Mouse (Mus musculus): ENCODE data around the gene Gnaq. TPM values are rescaled to one million over a fixed set of nuclear protein-coding genes. Genes with fewer than 3 reads are reported as not detected.

Gene Gnaq
- polyA plus RNA-seq, 1 experiment from 2014 or later: 96.9 TPM

DNA sequence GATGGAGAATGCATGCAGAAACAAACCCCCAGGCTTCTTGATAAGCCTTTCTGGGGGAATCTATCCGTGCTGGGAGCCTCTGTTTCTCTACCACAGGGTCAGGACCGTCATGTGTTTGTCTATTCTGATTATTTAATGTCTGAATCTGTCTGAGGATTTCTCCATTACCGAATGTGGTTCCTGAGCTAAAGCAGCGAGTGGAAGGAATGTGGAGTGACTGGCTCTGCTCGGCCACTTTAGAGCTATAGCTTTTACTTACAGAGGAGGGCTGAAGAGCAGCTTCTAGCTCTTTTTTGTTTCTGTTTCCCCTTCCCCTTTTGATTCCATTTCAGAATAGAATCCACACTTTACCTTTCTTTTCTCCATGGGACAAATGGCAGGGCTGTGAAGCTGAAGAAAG is 43.8 kb downstream of the Gnaq start:
- Histone ChIP-seq H3K4me1 (peaks cover 24% of the 10 kb centered on the region), H3K9ac (replicated peaks) (no peak overlapping the region), H3K4me3 (no peak overlapping the region), H3K27me3 (no peaks in the 10 kb centered on the region), H3K27ac (replicated peaks) (no peak overlapping the region), H3K4me2 (replicated peaks) (no peak overlapping the region), H3K9me3 (no peaks in the 10 kb centered on the region), H3K36me3 (no peaks in the 10 kb centered on the region)
- no peak for ATAC-seq (replicated peaks)
- 59% methylated on average over 5 of the region's 5 CpGs for WGBS

DNA sequence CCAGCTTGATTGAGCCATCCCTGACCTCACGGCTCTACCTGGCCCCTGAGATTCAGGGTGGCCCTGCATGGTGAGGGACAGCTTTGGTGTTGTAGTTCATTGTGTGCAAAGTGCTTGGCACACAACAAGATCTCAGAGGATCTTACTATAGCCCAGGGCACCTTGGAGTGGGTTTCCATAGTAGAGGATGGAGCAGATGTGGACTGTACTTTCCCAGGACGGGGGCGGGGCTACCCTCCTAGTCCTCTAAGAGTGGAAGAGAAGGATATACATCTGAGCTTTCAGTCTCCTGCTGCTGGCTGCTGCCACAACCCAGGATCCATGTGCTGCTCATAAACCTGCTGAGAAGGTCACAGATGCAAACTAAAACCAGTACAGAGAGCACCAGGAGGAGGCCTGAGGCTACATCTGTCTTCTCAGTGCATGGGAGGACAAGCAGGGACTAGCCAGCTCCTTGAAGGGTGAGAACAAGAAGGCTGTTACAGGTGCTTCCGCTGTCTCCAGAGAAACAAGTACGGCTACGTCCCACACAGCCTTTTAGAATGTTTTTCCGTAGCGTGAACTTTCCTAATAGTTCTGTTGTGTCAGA is 44.6 kb downstream of the Gnaq start:
- Histone ChIP-seq H3K36me3 (no peaks in the 10 kb centered on the region), H3K4me3 (no peak overlapping the region), H3K27ac (replicated peaks) (no peak overlapping the region), H3K4me2 (replicated peaks) (no peak overlapping the region), H3K9ac (replicated peaks) (no peak overlapping the region), H3K4me1 (peaks cover 24% of the 10 kb centered on the region), H3K9me3 (no peaks in the 10 kb centered on the region), H3K27me3 (no peaks in the 10 kb centered on the region)
- 93% methylated on average over 8 of the region's 8 CpGs for WGBS
- no peak for ATAC-seq (replicated peaks)

DNA sequence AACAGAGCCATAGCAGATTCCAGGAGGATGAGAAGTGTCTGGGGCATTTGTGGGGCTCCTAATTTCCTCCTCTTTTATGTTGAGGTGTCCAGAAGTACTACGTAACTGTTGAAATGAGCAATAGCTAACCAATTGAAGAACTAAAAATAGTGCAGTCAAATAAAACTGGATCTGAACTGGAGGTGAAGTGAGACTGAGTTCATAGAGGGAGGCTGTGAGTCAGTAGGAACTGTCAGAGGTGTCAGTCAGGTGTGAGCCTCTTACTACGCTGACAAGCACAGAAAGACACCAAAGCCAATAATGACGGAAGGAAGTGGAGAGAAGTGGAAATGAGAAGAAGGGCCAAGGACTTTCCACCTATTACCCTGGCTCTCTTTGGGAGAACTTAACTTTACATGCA is 48.6 kb downstream of the Gnaq start:
- ATAC-seq (replicated peaks): no peak
- no peak overlapping the region for H3K9ac ChIP-seq (replicated peaks)
- H3K9me3 ChIP-seq: no peaks in the 10 kb centered on the region
- peaks cover 12% of the 10 kb centered on the region for H3K4me1 ChIP-seq
- no peak overlapping the region for H3K4me3 ChIP-seq
- H3K4me2 ChIP-seq (replicated peaks): no peak overlapping the region
- H3K27me3 ChIP-seq: no peaks in the 10 kb centered on the region
- WGBS: 84% methylated on average over 3 of the region's 3 CpGs
- no peak overlapping the region for H3K27ac ChIP-seq (replicated peaks)
- H3K36me3 ChIP-seq: no peaks in the 10 kb centered on the region

DNA sequence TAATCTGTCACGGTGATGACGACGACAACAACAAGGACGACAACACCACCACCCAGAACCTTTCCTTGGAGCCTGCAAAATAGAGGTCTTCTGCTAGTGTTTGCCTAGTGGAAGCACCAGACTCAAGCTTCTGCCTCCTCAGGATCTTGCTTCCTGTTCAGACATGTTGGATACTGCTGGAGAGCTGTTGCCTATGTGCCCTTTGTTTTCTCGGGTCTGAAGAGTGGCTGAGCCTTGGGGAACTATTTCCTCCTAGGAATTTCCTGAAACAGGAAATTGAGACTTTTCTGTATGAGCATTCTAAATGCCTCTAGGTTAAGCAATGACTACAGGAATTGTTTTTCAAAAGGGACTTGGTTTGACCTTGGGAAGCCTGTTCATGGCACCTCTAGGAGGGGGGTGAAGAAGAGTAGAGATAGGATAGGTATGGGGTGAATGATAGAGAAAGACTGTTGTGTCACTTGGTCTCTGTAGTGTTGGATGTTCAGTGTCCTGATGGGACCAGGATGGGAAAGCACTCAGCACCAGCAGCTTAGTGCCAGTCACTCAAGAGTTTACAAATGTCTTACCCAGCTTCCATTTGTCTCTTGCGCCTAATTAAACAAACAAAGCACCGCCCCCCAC is 49.3 kb downstream of the Gnaq start:
- Histone ChIP-seq H3K4me1 (peaks cover 8% of the 10 kb centered on the region; the same call in 1 of the 2 replicates), H3K36me3 (no peaks in the 10 kb centered on the region), H3K9me3 (no peaks in the 10 kb centered on the region), H3K27ac (replicated peaks) (no peak overlapping the region), H3K4me2 (replicated peaks) (no peak overlapping the region), H3K4me3 (no peak overlapping the region), H3K27me3 (no peaks in the 10 kb centered on the region), H3K9ac (replicated peaks) (no peak overlapping the region)
- ATAC-seq (replicated peaks): no peak
- 89% methylated on average over 7 of the region's 7 CpGs for WGBS

DNA sequence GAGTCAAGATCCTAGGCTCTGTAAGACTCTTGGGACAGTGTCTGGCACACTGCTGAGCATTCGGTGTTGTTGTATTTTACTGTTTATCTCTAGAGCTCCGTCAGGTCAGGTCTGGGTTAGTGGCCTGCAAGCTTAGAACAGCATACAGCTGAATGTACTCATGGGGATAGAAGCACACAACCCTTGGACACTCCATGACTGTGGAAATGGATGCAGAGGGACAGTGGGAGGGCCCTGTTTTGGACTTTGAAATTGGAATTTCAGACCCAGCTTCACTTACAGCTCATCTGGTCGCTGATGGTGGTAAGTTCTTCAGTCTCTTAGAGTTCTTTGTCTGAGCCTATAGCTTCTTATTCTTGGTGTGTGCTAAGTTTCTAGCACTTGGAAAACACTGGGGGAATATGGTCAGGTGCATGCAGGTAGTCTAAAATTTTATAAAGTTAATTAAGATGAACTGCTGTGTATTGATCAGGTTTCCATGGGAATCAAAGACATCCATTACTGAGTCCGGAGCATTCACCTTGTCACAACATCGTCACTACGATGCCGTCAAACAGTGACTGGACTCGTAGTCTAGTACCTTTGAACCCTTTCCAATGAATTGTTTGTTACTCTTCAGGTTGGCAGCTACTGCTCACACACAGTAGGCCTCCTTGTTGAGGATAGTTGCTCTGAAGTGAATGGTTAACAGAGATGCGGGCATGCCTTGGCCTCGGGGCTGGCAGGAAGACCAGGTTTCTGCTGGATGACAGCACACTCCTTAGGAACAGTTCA is 51.1 kb downstream of the Gnaq start:
- 72% methylated on average over 10 of the region's 10 CpGs for WGBS

DNA sequence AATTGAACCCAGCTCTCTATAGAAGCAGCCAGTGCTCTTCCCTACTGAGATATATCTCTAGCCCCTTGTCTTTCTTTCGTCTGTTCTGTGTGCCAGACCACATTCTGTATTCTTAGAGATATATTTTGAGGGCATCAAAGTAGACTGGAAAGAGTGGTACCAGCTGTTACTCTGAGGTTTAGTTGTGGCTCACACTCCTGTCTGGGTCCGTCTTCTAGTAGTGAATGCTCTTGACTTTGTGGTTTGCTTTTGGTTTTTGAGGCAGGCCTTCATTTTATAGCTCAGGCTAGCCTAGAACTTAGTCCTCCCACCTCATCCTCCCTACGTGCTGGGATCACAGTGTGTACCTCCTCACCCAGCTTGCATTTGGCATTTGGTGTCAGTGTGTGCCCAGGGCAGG is 54.4 kb downstream of the Gnaq start:
- H3K36me3 ChIP-seq: no peaks in the 10 kb centered on the region
- H3K4me1 ChIP-seq: peaks cover 9% of the 10 kb centered on the region
- H3K9ac ChIP-seq (replicated peaks): no peak overlapping the region
- no peaks in the 10 kb centered on the region for H3K27me3 ChIP-seq
- WGBS: 85% methylated on average over 3 of the region's 3 CpGs
- no peaks in the 10 kb centered on the region for H3K9me3 ChIP-seq
- H3K4me2 ChIP-seq (replicated peaks): no peak overlapping the region
- ATAC-seq (replicated peaks): no peak
- H3K4me3 ChIP-seq: no peak overlapping the region
- no peak overlapping the region for H3K27ac ChIP-seq (replicated peaks)

More for the DNA sequence above, 51.1 kb downstream of the Gnaq start:
- no peaks in the 10 kb centered on the region for H3K9me3 ChIP-seq
- H3K27ac ChIP-seq (replicated peaks): no peak overlapping the region
- no peak for ATAC-seq (replicated peaks)
- no peak overlapping the region for H3K4me2 ChIP-seq (replicated peaks)
- no peaks in the 10 kb centered on the region for H3K27me3 ChIP-seq
- no peak overlapping the region for H3K9ac ChIP-seq (replicated peaks)
- no peak overlapping the region for H3K4me3 ChIP-seq
- no peaks in the 10 kb centered on the region for H3K36me3 ChIP-seq
- H3K4me1 ChIP-seq: peaks cover 13% of the 10 kb centered on the region

DNA sequence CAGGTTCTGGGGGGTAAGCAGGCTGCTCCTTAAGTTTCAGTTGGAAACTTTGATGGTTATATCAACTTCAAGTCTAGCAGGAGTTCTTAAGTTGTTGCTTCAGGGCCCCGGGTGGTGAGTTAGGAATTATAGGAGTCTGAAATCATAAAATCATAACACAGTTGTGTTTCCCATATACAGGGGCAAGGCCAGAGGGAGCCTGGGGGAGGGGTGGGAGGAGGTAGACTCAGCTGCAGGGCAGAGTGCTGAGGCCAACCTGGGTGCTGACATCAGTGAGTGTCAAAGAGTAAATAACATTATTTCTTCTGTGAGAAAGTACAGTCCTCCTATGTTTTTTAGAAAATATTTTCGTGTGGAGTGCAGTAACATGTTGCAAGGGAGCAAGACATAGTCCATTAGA is 55.3 kb downstream of the Gnaq start:
- peaks cover 9% of the 10 kb centered on the region for H3K4me1 ChIP-seq
- no peak overlapping the region for H3K4me3 ChIP-seq
- no peak overlapping the region for H3K4me2 ChIP-seq (replicated peaks)
- WGBS: 74% methylated on average over 2 of the region's 2 CpGs
- ATAC-seq (replicated peaks): no peak
- no peaks in the 10 kb centered on the region for H3K27me3 ChIP-seq
- H3K9me3 ChIP-seq: no peaks in the 10 kb centered on the region
- H3K36me3 ChIP-seq: no peaks in the 10 kb centered on the region
- H3K9ac ChIP-seq (replicated peaks): no peak overlapping the region
- no peak overlapping the region for H3K27ac ChIP-seq (replicated peaks)

DNA sequence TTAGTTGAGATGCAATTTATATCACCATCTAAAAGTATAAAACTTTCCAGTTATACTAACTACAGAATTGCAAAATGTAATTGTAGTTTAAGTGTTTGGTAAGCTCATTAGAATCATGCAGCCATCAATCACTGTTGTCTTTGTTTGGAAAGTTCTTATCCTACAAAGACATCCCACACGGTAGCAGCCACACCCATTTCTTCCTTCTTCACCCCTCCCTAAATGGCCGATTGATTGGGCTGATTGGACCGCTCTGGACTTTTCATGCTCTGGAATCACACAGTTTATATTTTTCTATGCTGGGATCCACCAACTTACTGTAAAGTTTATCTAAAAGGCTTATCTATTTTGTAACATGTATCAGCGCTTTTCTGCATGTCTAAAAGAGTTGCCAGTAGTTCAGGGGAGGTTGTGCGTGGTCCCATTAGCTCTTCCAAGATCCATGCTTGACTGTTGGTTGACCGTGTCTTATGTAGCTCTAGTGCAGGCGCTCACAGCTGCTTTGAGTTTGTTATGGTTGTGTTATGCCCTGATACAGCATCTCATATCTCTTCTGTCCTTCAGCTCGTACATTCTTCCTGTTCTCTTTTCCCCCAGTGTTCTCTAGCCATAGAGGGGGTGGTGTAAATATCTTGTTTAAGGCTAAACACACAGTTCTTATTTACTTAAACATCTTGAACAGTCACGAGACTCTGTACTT is 56.6 kb downstream of the Gnaq start:
- Histone ChIP-seq H3K36me3 (no peaks in the 10 kb centered on the region), H3K4me3 (no peak overlapping the region), H3K9me3 (no peaks in the 10 kb centered on the region), H3K27ac (replicated peaks) (no peak overlapping the region), H3K4me2 (replicated peaks) (no peak overlapping the region), H3K27me3 (no peaks in the 10 kb centered on the region), H3K9ac (replicated peaks) (no peak overlapping the region), H3K4me1 (peaks cover 9% of the 10 kb centered on the region)
- no peak for ATAC-seq (replicated peaks)
- WGBS: 88% methylated on average over 9 of the region's 9 CpGs

DNA sequence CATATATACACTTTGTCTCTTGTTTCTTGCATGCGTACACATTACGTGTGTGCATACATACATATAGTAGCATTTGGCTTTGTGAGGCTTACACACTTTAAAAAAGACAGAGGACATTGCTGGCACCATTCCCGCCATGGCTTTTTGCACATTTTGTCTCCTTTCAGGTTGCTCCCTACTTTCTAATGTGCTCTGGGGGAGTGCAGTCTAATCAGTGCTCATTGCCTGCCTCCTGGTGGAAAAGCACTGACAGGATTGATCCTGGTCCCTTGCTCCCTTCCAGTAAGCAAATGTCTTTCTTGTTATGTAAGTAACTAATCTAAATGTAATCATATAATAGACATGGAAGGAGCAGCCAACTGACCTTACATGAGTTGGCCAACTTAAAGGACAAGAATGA is 65.5 kb downstream of the Gnaq start:
- 78% methylated on average over 3 of the region's 3 CpGs for WGBS
- H3K36me3 ChIP-seq: no peaks in the 10 kb centered on the region
- H3K9me3 ChIP-seq: no peaks in the 10 kb centered on the region
- no peak overlapping the region for H3K4me3 ChIP-seq
- H3K27me3 ChIP-seq: no peaks in the 10 kb centered on the region
- peaks cover 31% of the 10 kb centered on the region for H3K4me1 ChIP-seq
- peak; percentile 59; the same call in 1 of the 2 replicates for ATAC-seq (replicated peaks)
- no peak overlapping the region for H3K9ac ChIP-seq (replicated peaks)
- no peak overlapping the region for H3K27ac ChIP-seq (replicated peaks)
- no peak overlapping the region for H3K4me2 ChIP-seq (replicated peaks)

DNA sequence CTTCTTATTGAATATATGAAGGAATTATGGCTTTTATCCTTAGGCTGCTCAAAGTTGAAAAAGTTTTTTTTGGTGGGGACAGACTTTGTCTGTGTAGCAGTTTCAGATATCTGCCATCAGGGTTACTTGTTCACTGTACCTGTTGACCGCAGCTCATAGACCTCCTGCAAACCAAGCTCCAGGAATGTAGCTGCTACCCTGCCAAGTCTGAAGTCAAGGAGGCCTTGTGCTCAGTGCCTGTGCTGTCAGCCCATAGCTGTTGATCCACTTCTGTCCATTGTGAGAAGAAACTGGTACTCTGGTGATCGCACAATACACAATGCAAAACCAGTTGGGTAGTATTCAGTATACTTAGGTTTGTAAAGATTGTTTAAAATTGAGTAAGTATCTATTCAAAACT is 68.7 kb downstream of the Gnaq start:
- ATAC-seq (replicated peaks): no peak
- H3K36me3 ChIP-seq: no peaks in the 10 kb centered on the region
- H3K9ac ChIP-seq (replicated peaks): no peak overlapping the region
- no peak overlapping the region for H3K4me3 ChIP-seq
- no peak overlapping the region for H3K4me2 ChIP-seq (replicated peaks)
- H3K27me3 ChIP-seq: no peaks in the 10 kb centered on the region
- WGBS: 91% methylated on average over 2 of the region's 2 CpGs
- H3K27ac ChIP-seq (replicated peaks): no peak overlapping the region
- H3K9me3 ChIP-seq: no peaks in the 10 kb centered on the region
- H3K4me1 ChIP-seq: peaks cover 31% of the 10 kb centered on the region

DNA sequence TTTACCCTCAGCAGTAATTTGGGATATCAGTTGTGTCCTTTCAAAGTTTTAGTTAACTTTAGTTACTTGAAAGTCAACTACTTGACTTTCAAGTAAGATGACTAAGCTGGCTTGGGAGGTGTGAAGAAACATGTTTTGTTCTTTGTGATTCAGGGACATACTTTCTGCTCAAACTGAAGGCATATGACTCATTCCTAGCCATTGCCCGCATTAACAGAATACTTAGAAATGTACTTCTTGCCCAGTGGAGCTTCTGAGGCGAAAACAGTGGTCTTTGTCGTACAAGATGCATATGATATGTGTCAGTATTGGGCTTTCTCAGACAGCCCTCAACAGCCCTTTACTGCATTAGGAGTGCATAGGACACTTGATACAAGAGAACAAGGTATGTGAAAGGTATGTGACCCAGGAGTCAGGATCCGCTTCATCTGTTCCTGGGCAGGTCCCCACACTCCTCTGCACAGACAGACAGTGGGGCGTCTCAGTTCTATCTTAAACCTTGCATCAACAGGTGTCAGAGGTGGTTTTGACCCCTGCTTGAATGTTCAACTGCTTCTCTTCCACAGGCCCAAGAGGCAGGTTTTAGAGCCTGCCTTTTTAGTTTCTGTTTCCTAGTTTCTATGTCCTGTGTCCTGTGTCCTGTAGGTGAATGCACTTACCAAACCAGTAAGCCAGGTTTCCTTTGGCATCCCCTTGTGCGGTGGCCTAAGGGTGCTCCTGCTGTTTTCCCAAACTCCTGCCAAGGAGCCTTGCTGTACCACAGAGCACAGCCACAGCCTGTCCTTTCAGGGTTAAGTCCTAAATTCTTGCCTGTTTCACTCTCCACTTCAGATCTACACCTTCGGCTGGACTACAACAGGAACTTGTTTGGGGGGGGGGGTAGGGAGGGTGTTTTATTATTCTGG is 72.4 kb downstream of the Gnaq start:
- no peak for ATAC-seq (replicated peaks)
- H3K27ac ChIP-seq (replicated peaks): no peak overlapping the region
- H3K4me1 ChIP-seq: peaks cover 7% of the 10 kb centered on the region; the same call in 1 of the 2 replicates
- no peaks in the 10 kb centered on the region for H3K27me3 ChIP-seq
- H3K9me3 ChIP-seq: no peaks in the 10 kb centered on the region
- no peak overlapping the region for H3K4me3 ChIP-seq
- whole genome bisulfite sequencing: 87% methylated on average over 7 of the region's 7 CpGs
- no peaks in the 10 kb centered on the region for H3K36me3 ChIP-seq
- H3K9ac ChIP-seq (replicated peaks): no peak overlapping the region
- no peak overlapping the region for H3K4me2 ChIP-seq (replicated peaks)

Data from forebrain, embryonic 15.5 days (tissue).